Mouse (Mus musculus): Measurements from ENCODE around the gene Map3k10.

The Map3k10 gene

DNA sequence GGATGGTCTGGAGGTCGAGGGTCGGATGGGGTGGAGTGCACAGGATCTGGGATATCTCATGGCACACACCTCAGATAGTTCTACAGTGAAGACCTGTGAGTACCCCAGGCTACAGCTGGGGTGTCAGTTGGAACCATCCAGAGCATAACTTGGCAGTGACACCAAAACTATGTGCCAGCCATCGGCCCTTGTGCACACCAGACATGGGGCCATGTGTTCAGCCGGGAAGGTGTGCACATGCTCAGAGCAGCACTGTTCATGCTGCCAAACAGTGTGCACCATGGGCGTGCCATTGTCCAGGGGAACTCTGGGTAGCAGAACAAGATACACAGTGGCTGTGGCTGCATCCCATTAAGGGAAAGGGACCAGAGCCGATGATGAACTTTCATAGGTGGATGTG, 39.7 kb downstream of the Map3k10 start:
- CTCF ChIA-PET = interaction anchor here in 2 of 4 experiments (0.6 to 0.9 kb wide), 2 partner anchors 10 to 91 kb away, joined by 3 to 4 read pairs; no protein-coding TSS in a partner anchor
- POLR2A ChIA-PET = interaction anchor here in 3 of 4 experiments (1.2 to 4.5 kb wide), 3 partner anchors 11 to 237 kb away, joined by 3 to 28 read pairs (median 3); no protein-coding TSS in a partner anchor

DNA sequence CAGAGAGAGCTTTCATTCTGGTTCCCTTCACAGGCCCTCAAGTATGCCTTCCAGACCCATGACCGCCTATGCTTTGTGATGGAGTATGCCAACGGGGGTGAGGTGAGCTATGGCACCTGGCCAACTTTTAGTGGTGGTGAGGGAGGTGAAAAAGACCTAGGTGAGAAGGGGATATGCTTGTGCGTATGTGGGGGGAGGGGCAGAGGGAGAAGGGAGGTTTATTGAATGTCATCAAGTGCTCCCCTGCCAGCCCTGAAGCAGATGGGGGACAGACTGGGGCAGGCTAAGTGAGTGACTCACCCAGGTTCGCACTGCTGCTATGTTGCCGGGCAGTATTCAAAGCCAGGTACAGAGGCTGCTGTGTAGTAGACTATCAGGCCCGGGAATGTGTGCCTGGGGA, 41.2 kb downstream of the Map3k10 start:
- ChIA-PET POLR2A (interaction anchor here (0.8 to 4.5 kb wide), 8 partner anchors 10 to 125 kb away, joined by 3 to 28 read pairs (median 4); no protein-coding TSS in a partner anchor), CTCF (interaction anchor here in 3 of 4 experiments (0.6 to 1.0 kb wide), 3 partner anchors 9 to 22 kb away, joined by 3 read pairs; no protein-coding TSS in a partner anchor)

DNA sequence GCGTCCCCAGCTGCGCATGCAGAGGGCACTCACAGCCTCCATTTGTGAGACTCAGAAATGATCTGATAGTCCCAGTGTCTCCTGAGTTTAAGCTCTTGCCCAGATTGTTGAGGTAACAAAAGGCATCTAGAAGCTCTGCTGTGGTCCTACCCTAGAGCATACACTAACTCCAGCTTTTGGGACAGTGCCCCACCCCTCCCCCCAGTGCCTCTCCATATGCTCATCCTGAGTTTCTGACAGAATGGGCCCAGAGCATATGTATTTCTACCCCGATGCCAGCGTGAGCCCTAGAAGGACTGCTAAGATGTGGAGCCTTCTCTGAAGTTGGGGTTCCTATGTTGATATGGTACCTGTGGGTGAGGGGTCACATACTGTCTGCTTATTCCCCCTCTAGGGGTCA, 43.0 kb downstream of the Map3k10 start:
- CTCF ChIA-PET = interaction anchor here in 2 of 4 experiments (0.6 to 1.2 kb wide), 6 partner anchors 13 to 346 kb away, joined by 3 to 4 read pairs (median 3); no protein-coding TSS in a partner anchor
- POLR2A ChIA-PET = interaction anchor here in 2 of 4 experiments (1.0 to 1.8 kb wide), 6 partner anchors 9 to 40 kb away, joined by 3 to 5 read pairs (median 4); partner anchors contain the start of gene Akt2 (in 1 of the 2)

DNA sequence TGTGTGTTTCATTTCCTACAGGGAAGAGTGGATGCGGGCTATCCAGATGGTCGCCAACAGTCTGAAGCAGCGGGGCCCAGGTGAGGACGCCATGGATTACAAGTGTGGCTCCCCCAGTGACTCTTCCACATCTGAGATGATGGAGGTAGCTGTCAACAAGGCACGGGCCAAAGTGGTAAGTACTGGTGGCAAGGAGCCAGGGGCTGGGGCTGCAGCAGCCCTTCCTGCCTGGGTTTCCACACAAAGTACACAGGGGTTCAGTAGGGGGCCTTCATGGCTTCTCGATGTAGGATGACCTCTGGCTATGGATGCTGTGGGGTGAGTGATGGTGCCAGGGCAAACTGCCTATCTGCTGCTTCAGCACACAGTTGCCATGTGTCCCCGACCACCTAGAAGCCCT, 45.6 kb downstream of the Map3k10 start:
- POLR2A ChIA-PET = interaction anchor here in 3 of 4 experiments (0.8 to 1.7 kb wide), 6 partner anchors 12 to 750 kb away, joined by 3 to 5 read pairs (median 4); no protein-coding TSS in a partner anchor
- CTCF ChIA-PET = interaction anchor here in 1 of 4 experiments (0.6 kb wide), 1 partner anchor 9 kb away, joined by 14 read pairs; no protein-coding TSS in a partner anchor

DNA sequence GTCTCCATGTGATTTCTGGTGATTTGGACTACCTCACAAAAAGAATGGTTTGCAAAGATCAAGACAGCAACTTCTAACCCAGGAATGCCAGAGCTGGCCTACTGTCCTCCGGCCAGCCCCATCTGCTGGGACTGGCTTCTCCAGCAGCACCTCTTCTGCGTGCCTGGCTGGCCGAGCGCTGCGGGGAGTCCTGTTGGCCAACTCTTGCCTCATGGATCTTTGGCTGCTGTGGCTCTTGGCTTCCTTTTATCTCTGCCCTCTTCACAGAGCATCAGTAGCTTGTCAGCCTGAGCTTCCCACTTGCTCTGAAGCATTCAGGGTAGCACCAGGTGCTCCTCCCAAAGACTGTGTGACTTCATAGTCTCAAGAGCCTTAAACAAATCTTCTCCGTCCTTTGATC, 46.2 kb downstream of the Map3k10 start:
- CTCF ChIA-PET = no interaction called here
- POLR2A ChIA-PET = interaction anchor here in 3 of 4 experiments (0.8 to 1.7 kb wide), 7 partner anchors 19 to 750 kb away, joined by 3 to 5 read pairs (median 4); partner anchors contain the start of gene Akt2 (in 1 of the 3)

DNA sequence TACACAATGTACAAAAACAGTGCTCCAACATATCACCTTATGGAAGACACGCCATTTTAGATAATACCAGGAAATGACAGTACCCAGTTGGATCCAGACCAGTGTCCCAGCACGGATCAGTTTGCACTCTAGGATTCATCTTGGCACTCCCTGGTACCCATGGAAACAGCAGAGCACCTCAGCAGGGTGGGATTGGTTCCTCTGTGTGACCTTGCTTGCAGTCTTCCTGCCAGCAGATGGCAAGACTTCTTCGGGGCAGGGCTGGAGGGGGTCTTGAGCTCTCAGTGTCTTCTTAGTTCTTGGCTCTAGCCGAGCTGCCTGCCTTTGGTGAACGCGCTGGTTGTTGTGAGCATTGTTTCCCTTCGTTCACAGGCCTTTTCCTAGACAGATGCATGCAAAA, 46.7 kb downstream of the Map3k10 start:
- CTCF ChIA-PET = no interaction called here
- POLR2A ChIA-PET = interaction anchor here in 3 of 4 experiments (1.0 to 1.7 kb wide), 8 partner anchors 9 to 41 kb away, joined by 3 to 5 read pairs (median 4); partner anchors contain the start of gene Akt2 (in 1 of the 3)

DNA sequence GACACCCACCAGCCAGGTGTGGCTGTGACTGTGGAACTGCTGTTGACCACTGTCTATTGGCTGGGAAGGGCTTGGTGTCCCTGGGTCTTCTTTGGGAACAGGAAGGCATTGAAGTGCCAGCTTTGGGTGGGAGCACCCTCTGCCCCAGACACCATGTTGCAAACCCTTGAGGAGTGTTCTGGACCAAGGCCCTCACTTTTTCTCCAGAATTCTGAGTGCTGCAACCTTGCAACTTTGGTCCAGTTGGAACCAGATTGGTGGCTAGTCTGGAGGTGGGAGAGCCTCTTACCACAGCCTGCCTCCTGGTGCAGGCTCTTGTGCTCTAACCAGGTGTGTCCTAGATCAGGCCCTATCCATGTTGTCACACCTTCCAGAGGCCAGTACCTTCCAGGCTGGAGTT, 49.4 kb downstream of the Map3k10 start:
- ChIA-PET CTCF (interaction anchor here in 2 of 4 experiments (1.3 to 1.5 kb wide), 2 partner anchors 51 to 106 kb away, joined by 3 read pairs; no protein-coding TSS in a partner anchor), POLR2A (interaction anchor here in 3 of 4 experiments (0.6 to 4.2 kb wide), 6 partner anchors 11 to 505 kb away, joined by 3 to 28 read pairs (median 9); partner anchors contain the start of gene Akt2 (in 1 of the 3))

DNA sequence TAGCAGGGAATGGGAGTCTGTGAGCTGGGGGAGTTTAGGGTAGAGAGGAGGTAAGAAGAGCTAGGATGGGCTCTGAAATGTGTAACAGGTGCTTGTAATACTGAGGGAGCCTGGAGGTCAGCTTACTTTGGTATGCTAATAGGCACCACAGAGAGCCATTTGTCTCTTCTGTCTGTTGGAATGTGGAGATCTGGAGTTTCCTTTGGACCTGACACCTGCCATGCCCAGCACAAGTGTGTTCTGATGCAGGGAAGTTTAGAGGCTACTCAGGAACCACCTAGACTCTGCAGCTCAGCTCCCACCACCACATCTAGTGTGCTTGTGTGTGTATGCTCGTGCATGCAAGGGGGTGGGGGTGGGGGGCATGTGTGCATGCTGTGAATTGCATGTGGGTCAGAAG, 52.2 kb downstream of the Map3k10 start:
- ChIA-PET POLR2A (interaction anchor here (0.6 to 4.2 kb wide), 44 partner anchors 9 to 754 kb away, joined by 3 to 28 read pairs (median 4); partner anchors contain the start of genes Akt2 (in 3 of the 4), 2310022A10Rik (in 1 of the 4), Dyrk1b (in 1 of the 4) and Pld3 (in 1 of the 4)), CTCF (interaction anchor here in 3 of 4 experiments (0.5 to 1.8 kb wide), 13 partner anchors 16 to 390 kb away, joined by 3 to 7 read pairs (median 4); no protein-coding TSS in a partner anchor)

DNA sequence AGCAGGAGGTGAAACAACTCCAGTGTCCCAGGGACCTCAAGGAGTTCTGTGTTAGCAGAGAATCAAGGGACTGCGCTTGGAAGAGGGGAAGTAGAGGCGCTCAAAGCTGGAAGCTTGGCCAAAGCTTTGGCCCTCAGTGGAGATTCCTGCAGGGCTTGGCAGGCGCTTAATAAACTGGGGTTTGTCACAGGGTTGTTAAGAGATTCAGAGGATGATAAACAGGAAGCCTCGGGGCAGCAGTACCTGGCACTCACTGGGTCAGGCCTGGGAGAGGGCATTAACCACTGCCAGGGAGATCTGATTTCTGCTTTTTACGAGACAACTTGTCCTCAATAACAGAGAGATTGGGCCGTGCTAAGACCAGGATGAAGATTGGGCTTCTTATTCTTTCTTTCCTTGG, 53.4 kb downstream of the Map3k10 start:
- ChIA-PET CTCF (no interaction called here), POLR2A (interaction anchor here in 3 of 4 experiments (0.5 to 2.4 kb wide), 9 partner anchors 8 to 755 kb away, joined by 3 to 13 read pairs (median 4); partner anchors contain the start of genes 2310022A10Rik (in 1 of the 3), Blvrb (in 1 of the 3), Pld3 (in 1 of the 3) and Sptbn4 (in 1 of the 3))

DNA sequence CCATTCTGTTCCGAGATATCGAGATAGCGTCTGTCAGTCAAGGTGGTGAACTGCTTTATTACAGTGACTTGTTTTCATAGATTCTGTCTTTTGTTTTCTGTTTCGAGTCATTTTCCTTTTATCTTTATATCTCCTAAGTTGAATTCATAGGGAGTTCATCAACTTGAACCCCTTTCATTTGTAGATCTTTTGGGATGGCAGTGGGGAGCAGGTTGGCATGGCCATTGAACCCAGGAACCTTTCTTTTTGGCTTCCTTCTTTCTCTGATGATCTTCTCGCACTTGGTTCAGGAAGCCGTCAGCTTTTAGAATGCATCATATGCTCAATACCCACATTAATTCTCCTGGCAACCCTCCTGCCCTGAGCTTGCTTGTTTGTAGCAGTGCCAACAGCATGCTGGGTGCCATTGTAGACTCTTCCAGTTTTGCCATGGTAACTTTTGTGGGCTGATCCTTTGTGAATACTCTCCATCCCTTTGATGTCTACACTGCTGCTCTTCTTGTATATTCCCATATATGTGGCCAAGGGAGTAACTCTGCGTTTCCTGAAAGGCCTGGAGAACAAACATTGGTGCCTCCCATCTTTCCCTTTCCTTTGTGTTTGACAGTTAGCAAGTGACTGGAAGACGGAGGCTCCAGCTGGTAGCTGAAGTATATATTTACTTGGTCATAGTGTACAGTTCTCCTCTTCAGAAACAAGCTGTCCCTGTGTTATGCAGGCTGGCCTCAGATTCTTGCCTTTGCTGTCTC, 60.5 kb downstream of the Map3k10 start:
- ChIA-PET POLR2A (interaction anchor here in 3 of 4 experiments (0.5 to 2.0 kb wide), 9 partner anchors 8 to 1906 kb away, joined by 3 to 8 read pairs (median 4); no protein-coding TSS in a partner anchor), CTCF (interaction anchor here in 2 of 4 experiments (0.7 to 1.3 kb wide), 3 partner anchors 9 to 87 kb away, joined by 4 to 5 read pairs (median 4); no protein-coding TSS in a partner anchor)

DNA sequence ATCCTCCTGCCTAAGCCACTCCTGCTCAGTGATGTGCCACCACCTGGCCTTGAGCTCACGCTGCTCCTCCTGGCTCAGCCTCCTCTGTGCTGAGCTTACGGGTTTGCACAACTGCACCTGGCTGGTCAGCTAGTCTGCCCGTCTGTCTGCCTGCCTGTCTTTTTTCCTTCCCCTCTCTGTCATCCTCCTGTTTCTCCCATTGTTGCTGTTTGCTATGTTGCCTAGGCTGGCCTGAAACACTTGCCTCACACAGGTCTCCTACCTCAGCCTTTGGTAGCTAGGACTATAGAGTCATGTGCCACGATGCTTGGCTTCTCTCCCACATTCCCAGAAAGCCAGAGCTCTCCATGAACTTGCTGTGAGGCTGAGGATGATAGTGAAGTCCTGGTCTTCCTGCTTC, 61.5 kb downstream of the Map3k10 start:
- ChIA-PET POLR2A (interaction anchor here in 3 of 4 experiments (0.7 to 2.0 kb wide), 16 partner anchors 9 to 76 kb away, joined by 3 to 8 read pairs (median 4); partner anchors contain the start of gene Zfp607b (in 1 of the 3)), CTCF (interaction anchor here in 2 of 4 experiments (1.1 to 1.3 kb wide), 2 partner anchors 86 kb away, joined by 4 read pairs; no protein-coding TSS in a partner anchor)

DNA sequence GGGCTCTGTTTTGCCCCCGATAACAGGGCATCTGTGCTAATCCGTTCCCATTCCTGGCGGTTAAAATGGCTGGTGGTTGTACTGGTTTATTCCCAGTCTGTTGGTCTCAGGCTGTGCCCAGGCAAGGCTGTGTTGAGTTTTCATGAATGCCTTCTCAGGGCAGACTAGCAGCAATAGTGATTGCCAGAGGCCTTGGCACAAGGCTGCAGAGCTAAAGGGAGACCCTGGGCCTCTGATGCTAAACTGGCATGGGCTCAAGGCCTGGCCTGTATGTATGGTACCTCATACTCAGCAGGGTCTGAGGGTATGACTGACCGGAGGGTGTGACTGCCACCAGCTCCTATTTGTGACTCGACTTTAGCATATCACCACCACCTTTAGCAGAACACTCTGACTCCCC, 63.5 kb downstream of the Map3k10 start:
- CTCF ChIA-PET = no interaction called here
- POLR2A ChIA-PET = interaction anchor here in 2 of 4 experiments (0.5 to 11.7 kb wide), 6 partner anchors 9 to 19 kb away, joined by 3 to 97 read pairs (median 4); partner anchors contain the start of gene Akt2 (in 2 of the 2)

DNA sequence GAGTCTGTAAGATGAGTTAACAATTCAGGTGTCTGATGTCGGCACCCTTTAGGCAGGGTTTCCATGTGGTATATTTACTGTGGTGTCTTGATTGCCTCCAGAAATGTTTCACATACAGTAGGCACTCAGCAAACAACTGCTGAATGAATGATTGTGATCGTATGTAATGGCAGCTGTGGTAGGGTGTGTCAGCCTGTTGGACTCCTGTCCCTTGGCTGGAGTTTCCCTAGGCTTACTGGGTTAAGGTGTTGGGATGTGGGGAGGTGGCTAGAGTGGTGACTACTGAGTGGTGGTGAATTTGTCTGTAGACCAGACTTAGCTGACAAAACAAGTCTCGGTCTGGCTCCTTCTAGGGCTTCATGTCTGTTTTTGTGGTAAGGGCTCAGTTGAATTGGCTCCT, 64.0 kb downstream of the Map3k10 start:
- CTCF ChIA-PET = interaction anchor here in 1 of 4 experiments (0.5 kb wide), 1 partner anchor 60 kb away, joined by 3 read pairs; no protein-coding TSS in a partner anchor
- POLR2A ChIA-PET = interaction anchor here in 2 of 4 experiments (0.5 to 11.7 kb wide), 9 partner anchors 8 to 102 kb away, joined by 3 to 125 read pairs (median 4); partner anchors contain the start of gene Akt2 (in 2 of the 2)

DNA sequence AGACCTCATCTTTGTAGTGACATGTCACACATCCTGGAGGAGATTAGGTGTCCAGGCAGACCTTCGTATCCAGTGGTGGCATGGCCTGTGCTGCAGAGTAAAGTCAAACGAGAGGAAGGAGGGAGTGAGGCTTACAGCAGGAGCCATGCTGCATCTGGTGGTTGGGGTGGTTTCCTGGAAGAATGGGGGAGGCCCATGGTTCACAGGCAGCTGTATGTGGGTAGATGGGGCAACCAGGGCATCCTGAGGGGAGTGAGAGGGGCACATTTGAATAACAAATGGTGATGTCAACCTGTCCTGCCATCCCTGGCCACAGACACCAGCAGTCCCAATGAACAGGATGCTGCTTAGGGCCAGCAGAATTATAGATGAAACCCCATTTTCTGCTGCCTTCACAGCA, 64.7 kb downstream of the Map3k10 start:
- ChIA-PET CTCF (interaction anchor here in 3 of 4 experiments (0.5 to 0.6 kb wide), 3 partner anchors 60 to 226 kb away, joined by 3 read pairs; no protein-coding TSS in a partner anchor), POLR2A (interaction anchor here in 2 of 4 experiments (1.1 to 11.7 kb wide), 5 partner anchors 11 to 102 kb away, joined by 3 to 125 read pairs (median 4); partner anchors contain the start of gene Akt2 (in 2 of the 2))

DNA sequence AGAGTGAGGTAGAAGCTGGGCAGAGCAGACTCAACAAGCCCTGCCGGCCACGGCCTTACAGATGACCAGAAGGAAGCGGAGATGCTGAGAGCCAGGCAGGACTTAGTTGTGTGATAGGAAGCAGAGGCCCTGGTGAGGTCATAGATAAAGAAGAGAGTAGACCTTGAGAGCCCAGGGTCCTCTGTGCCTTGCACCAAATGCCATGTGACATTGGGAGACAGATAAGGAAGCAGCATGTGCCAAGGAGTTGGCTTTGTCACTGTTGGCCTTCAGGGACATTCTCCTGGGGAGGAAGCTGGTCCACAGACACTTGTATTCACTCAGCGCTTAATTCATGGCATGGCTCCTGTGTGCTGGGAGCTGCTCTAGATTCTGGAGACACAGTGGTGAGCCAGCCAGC, 65.1 kb downstream of the Map3k10 start:
- CTCF ChIA-PET = interaction anchor here in 2 of 4 experiments (0.5 to 0.6 kb wide), 2 partner anchors 204 to 226 kb away, joined by 3 read pairs; no protein-coding TSS in a partner anchor
- POLR2A ChIA-PET = interaction anchor here in 2 of 4 experiments (1.1 to 11.7 kb wide), 6 partner anchors 11 to 101 kb away, joined by 3 to 125 read pairs (median 5); partner anchors contain the start of gene Akt2 (in 2 of the 2)

DNA sequence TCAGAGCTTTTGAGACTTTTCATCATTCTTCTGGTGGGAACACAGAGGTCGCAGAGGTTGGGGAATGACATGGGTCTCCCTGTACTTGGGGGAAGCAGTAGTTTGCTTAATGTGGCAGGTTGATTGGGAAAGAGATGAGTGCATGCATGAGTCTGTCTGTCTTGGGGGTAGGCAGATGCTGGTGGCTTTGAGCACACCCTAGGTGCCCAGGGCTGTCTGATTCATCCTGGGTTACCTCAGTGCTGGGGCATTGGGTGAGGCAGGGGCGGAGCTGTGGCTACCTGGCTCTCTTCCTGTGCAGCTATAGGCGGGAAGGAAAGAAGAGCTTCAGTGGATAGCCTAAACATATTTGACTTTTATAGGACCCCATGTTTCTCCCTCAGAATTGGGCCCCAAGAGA, 66.3 kb downstream of the Map3k10 start:
- POLR2A ChIA-PET = interaction anchor here in 3 of 4 experiments (0.6 to 11.7 kb wide), 6 partner anchors 10 to 17 kb away, joined by 3 to 125 read pairs (median 7); partner anchors contain the start of gene Akt2 (in 2 of the 3)
- CTCF ChIA-PET = interaction anchor here in 1 of 4 experiments (0.6 kb wide), 1 partner anchor 198 kb away, joined by 6 read pairs; no protein-coding TSS in a partner anchor

DNA sequence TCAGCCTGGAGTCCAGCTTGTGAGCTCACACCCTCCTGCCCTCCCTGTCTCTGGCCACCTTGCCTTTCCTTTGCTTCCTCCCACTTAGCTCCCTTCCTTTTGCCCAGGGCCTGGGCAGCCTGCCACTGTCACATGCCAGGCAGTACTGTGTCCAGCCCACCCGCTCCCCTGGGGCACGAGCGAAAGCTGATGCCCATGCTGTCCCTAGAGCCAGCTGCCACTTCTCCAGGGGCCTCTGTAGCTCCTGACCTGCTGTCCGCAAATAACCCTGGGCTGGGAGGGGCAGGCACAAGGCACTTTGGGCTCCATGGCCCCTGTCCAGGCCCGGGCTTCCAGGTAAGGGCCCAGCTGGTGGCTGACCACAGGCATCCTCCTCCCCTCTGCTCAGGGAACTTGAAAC, 66.8 kb downstream of the Map3k10 start:
- ChIA-PET CTCF (interaction anchor here in 2 of 4 experiments (0.6 to 1.3 kb wide), 4 partner anchors 20 to 252 kb away, joined by 3 to 6 read pairs (median 4); partner anchors contain the start of gene Shkbp1 (in 1 of the 2)), POLR2A (interaction anchor here in 2 of 4 experiments (0.6 to 11.7 kb wide), 7 partner anchors 9 to 735 kb away, joined by 3 to 125 read pairs (median 6); partner anchors contain the start of gene Akt2 (in 2 of the 2))

Data from embryonic stem cell, embryonic (primary cell).